Mouse (Mus musculus): ENCODE results near the gene Setd4. TPM values are rescaled to one million over a fixed set of nuclear protein-coding genes. Genes with fewer than 3 reads are reported as not detected.
A peak's percentile ranks its signal among the peaks of the same experiment; 100 is the strongest.

Gene Setd4
- polyA plus RNA-seq, 1 experiment from 2014 or later = 6.3 TPM

DNA sequence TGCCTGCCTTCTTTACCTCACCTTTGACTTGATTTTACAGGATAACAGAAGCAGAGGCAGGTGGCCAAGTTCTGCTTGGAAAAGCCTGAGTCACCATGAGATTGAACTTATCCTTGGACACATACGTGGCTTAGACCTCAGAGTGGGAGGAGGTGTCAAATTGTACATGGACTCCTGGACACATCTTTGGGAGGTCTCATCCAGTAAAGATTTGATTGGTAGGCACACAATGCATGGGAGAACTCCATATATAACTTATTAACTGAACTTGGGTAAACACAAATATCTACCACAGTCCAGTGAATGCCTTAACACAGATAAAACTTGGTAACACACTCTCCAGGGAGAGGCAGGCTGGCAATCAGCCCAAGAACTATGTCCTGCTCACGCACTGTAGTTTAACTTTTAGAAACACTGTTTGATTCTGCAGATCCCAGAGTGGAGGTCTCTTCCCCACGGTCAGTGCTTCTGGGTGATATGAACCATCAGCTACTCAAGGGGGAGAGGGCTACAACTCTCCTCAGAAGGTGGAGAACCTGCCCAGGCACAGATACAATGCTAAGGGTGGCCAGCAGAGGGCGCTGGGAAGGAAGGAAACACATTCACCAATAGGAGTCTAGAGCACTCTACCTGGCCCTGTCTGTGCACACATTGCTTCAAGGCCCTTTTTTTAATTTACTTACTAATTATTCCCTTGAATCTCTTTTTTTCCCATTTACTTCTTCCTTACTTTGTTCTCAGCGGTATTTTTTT is 11.4 kb upstream of the Setd4 start:
- H3K4me1 ChIP-seq (ENCODE audit: insufficient read depth) = no peaks in the 10 kb centered on the region; the same call in 1 of the 2 replicates
- DNase-seq (peak; percentile 87), ATAC-seq (peak; percentile 85)
- no peak overlapping the region for H3K4me3 ChIP-seq (ENCODE audit: low read depth, low read length)
- H3K36me3 ChIP-seq (replicated peaks; ENCODE audit: insufficient read depth, low read length) = 0 out of 2 replicates have a peak, but pooled peaks cover 4% of the 10 kb centered on the region
- peak overlapping the region; percentile 57; the same call in 1 of the 2 replicates for H3K27ac ChIP-seq (ENCODE audit: low read depth)
- WGBS (ENCODE audit: insufficient replicate concordance) = 22% methylated on average over 5 of the region's 5 CpGs
- H3K9me3 ChIP-seq (ENCODE audit: low read length) = no peaks in the 10 kb centered on the region
- peak; percentile 90 for TF ChIP-seq CTCF (IDR thresholded peaks at IDR 0.05; ENCODE audit: low read depth)
- 0 out of 2 replicates have a peak, but pooled peaks have one; percentile 51 for TF ChIP-seq EP300 (IDR thresholded peaks at IDR 0.05; ENCODE audit: low read depth)
- H3K4me2 ChIP-seq (ENCODE audit: low read depth, low read length) = peak overlapping the region; percentile 18; the same call in 1 of the 2 replicates
- no peak overlapping the region for H3K9ac ChIP-seq (replicated peaks)
- no peaks in the 10 kb centered on the region for H3K27me3 ChIP-seq (ENCODE audit: insufficient read depth, low read length)

- TF ChIP-seq CTCF (IDR thresholded peaks at IDR 0.05; ENCODE audit: low read depth) (no peak), EP300 (IDR thresholded peaks at IDR 0.05; ENCODE audit: low read depth) (no peak)
- DNase-seq (no peak), ATAC-seq (peak; percentile 13; the same call in 1 of the 2 replicates)
- Histone ChIP-seq H3K27ac (ENCODE audit: low read depth) (peak overlapping the region; percentile 44; the same call in 1 of the 2 replicates), H3K4me1 (ENCODE audit: insufficient read depth) (peaks cover 4% of the 10 kb centered on the region), H3K4me2 (ENCODE audit: low read depth, low read length) (no peak overlapping the region), H3K36me3 (replicated peaks; ENCODE audit: insufficient read depth, low read length) (0 out of 2 replicates have a peak, but pooled peaks cover 4% of the 10 kb centered on the region), H3K27me3 (ENCODE audit: insufficient read depth, low read length) (no peaks in the 10 kb centered on the region), H3K9me3 (ENCODE audit: low read length) (no peaks in the 10 kb centered on the region), H3K4me3 (ENCODE audit: low read depth, low read length) (no peak overlapping the region), H3K9ac (replicated peaks) (no peak overlapping the region)
- 82% methylated on average over 4 of the region's 4 CpGs for WGBS (ENCODE audit: insufficient replicate concordance)
Measured at GRCm38 (mm10) chr16:93610961-93611360, 7.1 kb upstream of the Setd4 start.

GRCm38 (mm10) chr16:93609796-93610195 is 5.9 kb upstream of the Setd4 start:
- DNase-seq (no peak), ATAC-seq (no peak)
- 87% methylated on average over 4 of the region's 4 CpGs for WGBS (ENCODE audit: insufficient replicate concordance)
- H3K27ac ChIP-seq (ENCODE audit: low read depth) = no peak overlapping the region
- H3K4me2 ChIP-seq (ENCODE audit: low read depth, low read length) = no peak overlapping the region
- no peaks in the 10 kb centered on the region for H3K27me3 ChIP-seq (ENCODE audit: insufficient read depth, low read length)
- TF ChIP-seq CTCF (IDR thresholded peaks at IDR 0.05; ENCODE audit: low read depth) (no peak), EP300 (IDR thresholded peaks at IDR 0.05; ENCODE audit: low read depth) (no peak)
- peaks cover 8% of the 10 kb centered on the region for H3K4me1 ChIP-seq (ENCODE audit: insufficient read depth)
- H3K36me3 ChIP-seq (replicated peaks; ENCODE audit: insufficient read depth, low read length) = 0 out of 2 replicates have a peak, but pooled peaks cover 4% of the 10 kb centered on the region
- H3K9me3 ChIP-seq (ENCODE audit: low read length) = no peaks in the 10 kb centered on the region
- H3K9ac ChIP-seq (replicated peaks) = no peak overlapping the region
- H3K4me3 ChIP-seq (ENCODE audit: low read depth, low read length) = no peak overlapping the region

DNA sequence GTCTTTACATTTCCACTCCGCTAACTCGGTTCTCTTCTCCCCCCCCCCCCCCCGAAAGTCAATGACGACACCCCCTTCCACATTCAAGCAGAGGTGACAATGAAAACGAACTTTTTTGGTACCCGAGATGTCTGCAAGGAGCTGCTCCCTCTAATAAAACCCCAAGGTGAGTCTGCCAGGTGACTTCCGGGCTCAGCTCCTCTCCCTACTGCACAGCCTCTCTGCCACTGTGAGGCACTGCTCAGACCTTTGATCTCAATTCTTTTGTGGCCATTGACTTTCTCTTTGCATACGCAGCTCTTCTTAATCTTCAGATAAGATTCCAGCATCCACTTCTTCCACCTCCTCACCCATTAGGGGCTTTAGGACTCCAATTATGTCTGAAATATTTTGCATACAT is 4.9 kb upstream of the Setd4 start:
- 62% methylated on average over 7 of the region's 8 CpGs for WGBS (ENCODE audit: insufficient replicate concordance)
- H3K4me2 ChIP-seq (ENCODE audit: low read depth, low read length) = peak overlapping the region; percentile 86
- no peaks in the 10 kb centered on the region for H3K27me3 ChIP-seq (ENCODE audit: insufficient read depth, low read length)
- no peaks in the 10 kb centered on the region for H3K9me3 ChIP-seq (ENCODE audit: low read length)
- H3K9ac ChIP-seq (replicated peaks) = 0 out of 2 replicates have a peak overlapping the region, but pooled peaks have one; percentile 74
- no peak for TF ChIP-seq CTCF (IDR thresholded peaks at IDR 0.05; ENCODE audit: low read depth)
- no peak for TF ChIP-seq EP300 (IDR thresholded peaks at IDR 0.05; ENCODE audit: low read depth)
- ATAC-seq (no peak), DNase-seq (no peak)
- H3K27ac ChIP-seq (ENCODE audit: low read depth) = no peak overlapping the region
- 0 out of 2 replicates have a peak, but pooled peaks cover 4% of the 10 kb centered on the region for H3K36me3 ChIP-seq (replicated peaks; ENCODE audit: insufficient read depth, low read length)
- peaks cover 16% of the 10 kb centered on the region for H3K4me1 ChIP-seq (ENCODE audit: insufficient read depth)
- H3K4me3 ChIP-seq (ENCODE audit: low read depth, low read length) = peak overlapping the region; percentile 60

DNA sequence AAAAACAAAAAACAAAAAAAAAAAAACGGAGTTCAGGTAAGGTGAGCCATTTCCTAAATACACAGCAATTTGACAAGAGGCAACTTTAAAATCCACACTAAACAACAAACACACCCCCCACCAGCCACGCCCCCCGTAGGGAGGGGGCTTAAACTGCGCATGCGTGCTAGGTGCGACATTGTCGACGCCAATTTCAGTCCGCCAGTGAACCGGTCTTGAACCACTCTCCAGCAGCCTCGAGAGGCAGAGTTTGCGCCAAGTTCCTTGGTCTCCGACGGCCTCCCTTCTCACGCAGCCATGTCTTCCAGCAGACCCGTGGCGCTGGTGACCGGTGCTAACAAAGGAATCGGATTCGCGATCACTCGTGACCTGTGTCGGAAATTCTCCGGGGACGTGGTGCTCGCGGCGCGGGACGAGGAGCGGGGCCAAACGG is 3.8 kb upstream of the Setd4 start:
- WGBS (ENCODE audit: insufficient replicate concordance) = under 1% methylated on average over 32 of the region's 32 CpGs
- TF ChIP-seq CTCF (IDR thresholded peaks at IDR 0.05; ENCODE audit: low read depth) (no peak), EP300 (IDR thresholded peaks at IDR 0.05; ENCODE audit: low read depth) (no peak)
- Histone ChIP-seq H3K27me3 (ENCODE audit: insufficient read depth, low read length) (no peaks in the 10 kb centered on the region), H3K4me2 (ENCODE audit: low read depth, low read length) (peak overlapping the region; percentile 86), H3K4me1 (ENCODE audit: insufficient read depth) (peaks cover 20% of the 10 kb centered on the region), H3K9ac (replicated peaks) (peak overlapping the region; percentile 74), H3K4me3 (ENCODE audit: low read depth, low read length) (peak overlapping the region; percentile 60), H3K27ac (ENCODE audit: low read depth) (peak overlapping the region; percentile 63), H3K9me3 (ENCODE audit: low read length) (no peaks in the 10 kb centered on the region), H3K36me3 (replicated peaks; ENCODE audit: insufficient read depth, low read length) (0 out of 2 replicates have a peak, but pooled peaks cover 4% of the 10 kb centered on the region)
- DNase-seq (peak; percentile 87), ATAC-seq (0 out of 2 replicates have a peak, but pooled peaks have one; percentile 12)

DNA sequence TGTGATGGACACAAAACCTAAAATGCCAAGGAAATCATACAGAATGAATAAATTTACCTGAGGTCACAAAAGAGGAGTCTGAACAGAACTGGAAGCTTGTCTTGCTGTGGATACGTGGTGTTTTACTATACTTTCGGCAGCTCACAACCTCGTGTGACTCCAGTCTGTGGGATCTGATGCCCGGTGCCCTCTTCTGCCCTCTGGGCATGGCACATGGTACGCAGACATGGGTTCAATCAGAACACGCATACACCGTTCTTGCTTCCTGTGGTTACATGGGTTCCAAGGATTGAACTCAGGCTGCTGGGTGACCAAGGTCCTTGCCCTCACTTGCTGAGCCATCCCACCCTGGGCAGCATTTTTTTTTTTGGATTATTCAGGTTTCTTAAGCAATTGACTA is 2.3 kb upstream of the Setd4 start:
- Histone ChIP-seq H3K27ac (ENCODE audit: low read depth) (no peak overlapping the region), H3K4me2 (ENCODE audit: low read depth, low read length) (no peak overlapping the region)
- TF ChIP-seq EP300 (IDR thresholded peaks at IDR 0.05; ENCODE audit: low read depth) (no peak), CTCF (IDR thresholded peaks at IDR 0.05; ENCODE audit: low read depth) (no peak)

More for the DNA sequence above, 2.3 kb upstream of the Setd4 start:
- Histone ChIP-seq H3K36me3 (replicated peaks; ENCODE audit: insufficient read depth, low read length) (0 out of 2 replicates have a peak, but pooled peaks cover 2% of the 10 kb centered on the region), H3K9ac (replicated peaks) (no peak overlapping the region), H3K9me3 (ENCODE audit: low read length) (no peaks in the 10 kb centered on the region), H3K27me3 (ENCODE audit: insufficient read depth, low read length) (no peaks in the 10 kb centered on the region), H3K4me3 (ENCODE audit: low read depth, low read length) (no peak overlapping the region), H3K4me1 (ENCODE audit: insufficient read depth) (peaks cover 20% of the 10 kb centered on the region)
- ATAC-seq (no peak), DNase-seq (no peak)
- WGBS (ENCODE audit: insufficient replicate concordance) = 83% methylated on average over 7 of the region's 7 CpGs

Measured in liver, postnatal 0 days (tissue).